Mouse (Mus musculus): ENCODE measurements around the gene Etnk2. TPM values are rescaled to one million over a fixed set of nuclear protein-coding genes. Genes with fewer than 3 reads are reported as not detected.

Etnk2 gene
- total RNA-seq, 2 experiments from 2014 or later, result not detected

DNA sequence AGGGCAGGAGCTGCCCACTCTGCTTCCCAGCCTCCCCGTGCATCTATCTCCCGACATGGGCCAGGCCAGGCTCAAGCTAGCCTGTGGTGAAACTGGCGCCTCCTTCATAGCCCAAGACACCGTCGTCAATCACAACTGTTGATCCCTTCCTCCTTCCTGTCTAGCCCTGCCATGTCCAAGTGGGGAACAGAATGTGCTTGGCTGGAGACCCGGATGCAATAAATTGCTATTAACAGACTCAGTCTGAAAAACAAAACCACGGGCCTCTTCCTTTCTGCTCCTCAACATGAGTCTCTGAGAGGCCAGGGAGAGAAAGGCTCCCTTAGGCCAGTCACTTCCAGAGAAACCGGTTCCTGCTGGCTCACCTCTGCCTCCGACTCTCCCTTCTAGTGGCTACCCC is 49.6 kb downstream of the Etnk2 start:
- ATAC-seq (ENCODE audit: poor library complexity, severe bottlenecking), result no peak

DNA sequence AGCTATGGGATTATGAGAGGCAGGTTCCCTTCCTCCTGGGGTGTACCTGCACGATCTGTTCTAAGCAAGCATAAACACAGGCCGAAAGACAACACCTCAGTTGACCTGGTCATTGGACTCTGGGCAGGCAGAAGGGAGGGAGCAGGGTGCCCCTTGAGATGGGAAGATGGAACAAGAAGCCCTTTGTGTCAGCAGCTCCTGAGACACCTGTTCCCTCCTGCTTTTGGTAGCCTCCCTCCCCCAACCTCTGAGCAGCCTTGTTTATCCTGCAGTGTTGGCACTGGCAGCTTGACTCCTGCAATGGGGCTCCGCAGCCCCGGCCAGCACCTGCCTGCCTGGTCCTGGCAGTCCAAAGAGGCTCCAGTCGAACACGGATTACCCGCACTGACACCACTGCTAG is 51.7 kb downstream of the Etnk2 start:
- no peak for ATAC-seq (ENCODE audit: poor library complexity, severe bottlenecking)

DNA sequence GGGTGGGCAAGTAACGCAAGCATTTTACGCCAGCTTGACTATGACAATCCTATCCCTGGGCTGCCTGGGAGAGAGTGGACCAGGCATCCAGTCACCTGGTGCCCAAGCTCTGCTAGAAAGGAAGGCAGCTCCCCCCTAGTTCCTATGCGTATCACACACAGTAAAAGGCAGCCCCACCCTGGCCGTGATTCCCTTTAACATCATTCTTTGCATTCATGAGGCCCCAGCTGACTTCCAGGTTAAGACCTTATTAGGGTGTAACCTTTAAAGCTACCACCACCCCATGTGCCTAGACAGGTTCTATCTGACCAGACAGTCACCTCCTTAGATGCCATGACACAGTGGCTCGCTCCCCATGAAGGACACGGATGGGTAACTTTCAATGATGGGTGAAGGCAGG is 52.1 kb downstream of the Etnk2 start:
- no peak for ATAC-seq (ENCODE audit: poor library complexity, severe bottlenecking)

DNA sequence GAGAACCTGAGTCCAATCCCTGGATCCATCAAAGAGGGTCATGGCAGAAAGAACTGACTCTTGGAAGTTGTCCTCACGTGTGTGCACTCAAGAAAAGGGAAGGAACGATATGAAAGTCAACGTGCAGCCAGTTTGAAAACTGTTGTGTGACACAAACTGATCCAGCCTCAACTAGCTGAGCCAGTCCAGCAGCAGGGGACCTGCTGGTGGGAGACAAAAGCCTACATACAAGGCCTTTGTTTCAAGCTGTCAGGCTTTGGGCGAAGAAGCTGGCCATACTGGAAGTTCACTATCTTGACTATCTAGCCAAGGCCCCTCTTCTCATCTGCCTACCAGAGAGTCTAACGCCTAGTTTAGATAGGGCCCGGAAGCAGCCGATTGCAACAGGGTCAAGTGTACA is 53.1 kb downstream of the Etnk2 start:
- ATAC-seq (ENCODE audit: poor library complexity, severe bottlenecking), result no peak

DNA sequence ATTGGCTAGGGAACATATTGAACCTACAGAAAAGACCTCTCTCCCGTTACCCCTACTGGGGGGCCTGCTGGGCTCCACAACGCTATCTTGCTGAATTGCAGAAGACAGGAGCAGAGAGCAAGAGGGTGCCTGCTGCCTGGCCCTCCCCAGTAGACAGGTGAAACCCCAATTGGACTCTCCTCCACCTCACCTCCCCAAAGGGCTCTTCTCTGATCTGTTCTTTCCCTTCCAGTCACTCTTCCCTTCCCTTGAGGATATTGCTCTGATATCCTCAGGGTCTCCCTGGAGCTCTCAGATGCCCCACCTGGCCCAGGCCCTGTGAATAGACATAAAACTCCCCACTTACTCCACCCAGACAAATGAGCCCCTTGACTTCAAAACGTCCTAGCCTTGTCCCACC is 53.7 kb downstream of the Etnk2 start:
- ATAC-seq (ENCODE audit: poor library complexity, severe bottlenecking), result no peak

DNA sequence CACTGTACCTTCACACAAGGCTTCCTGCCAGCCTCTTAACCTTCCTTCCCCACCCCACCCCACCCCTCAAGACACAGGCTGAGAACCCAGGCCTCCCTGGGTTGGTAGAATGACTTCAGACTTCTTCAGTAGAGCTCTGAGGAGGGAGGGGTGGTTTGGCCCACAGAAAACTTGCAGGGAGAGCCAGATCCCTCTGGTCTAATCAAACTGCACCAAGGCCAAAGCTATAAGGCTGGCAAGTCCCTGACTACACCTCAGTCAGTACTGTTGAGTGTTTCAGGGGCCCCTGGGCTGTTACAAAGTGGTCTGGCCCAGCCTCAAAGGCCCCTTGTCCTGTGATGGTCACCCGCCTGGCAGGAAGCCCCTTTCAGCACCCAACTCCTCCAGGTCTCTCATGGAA is 54.2 kb downstream of the Etnk2 start:
- no peak for ATAC-seq (ENCODE audit: poor library complexity, severe bottlenecking)

DNA sequence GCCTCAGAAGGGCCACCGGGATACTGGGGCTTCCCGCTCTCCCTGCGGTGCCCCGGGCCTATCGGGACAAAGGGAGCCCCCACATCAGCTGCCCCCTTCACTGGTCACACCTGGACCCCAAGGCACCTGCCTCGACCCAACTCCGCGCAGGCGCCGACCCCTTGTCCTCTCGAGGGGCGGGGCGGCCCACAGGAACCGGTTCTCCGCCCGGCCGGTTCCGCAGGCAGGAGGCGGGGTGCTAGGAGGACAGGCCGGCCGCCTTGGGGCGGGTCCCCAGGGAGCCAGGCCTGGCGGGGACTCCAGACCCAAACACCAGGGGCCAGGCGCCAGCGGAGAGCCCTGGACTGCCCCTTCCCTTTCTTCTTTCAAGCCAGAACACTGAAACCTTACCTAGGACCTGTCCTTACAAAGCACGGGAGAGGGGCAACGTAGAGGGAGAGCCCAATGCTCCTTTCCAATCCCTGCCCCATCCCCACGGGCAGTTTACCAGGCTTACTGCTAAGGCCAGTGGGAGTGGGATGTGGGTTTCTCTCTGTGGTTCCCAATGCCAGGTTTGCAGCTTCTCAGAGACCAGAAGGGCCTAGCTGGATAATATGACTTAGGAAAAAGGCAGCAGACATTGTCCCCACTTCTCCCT is 54.9 kb downstream of the Etnk2 start:
- ATAC-seq (ENCODE audit: poor library complexity, severe bottlenecking), result peak; percentile 85

DNA sequence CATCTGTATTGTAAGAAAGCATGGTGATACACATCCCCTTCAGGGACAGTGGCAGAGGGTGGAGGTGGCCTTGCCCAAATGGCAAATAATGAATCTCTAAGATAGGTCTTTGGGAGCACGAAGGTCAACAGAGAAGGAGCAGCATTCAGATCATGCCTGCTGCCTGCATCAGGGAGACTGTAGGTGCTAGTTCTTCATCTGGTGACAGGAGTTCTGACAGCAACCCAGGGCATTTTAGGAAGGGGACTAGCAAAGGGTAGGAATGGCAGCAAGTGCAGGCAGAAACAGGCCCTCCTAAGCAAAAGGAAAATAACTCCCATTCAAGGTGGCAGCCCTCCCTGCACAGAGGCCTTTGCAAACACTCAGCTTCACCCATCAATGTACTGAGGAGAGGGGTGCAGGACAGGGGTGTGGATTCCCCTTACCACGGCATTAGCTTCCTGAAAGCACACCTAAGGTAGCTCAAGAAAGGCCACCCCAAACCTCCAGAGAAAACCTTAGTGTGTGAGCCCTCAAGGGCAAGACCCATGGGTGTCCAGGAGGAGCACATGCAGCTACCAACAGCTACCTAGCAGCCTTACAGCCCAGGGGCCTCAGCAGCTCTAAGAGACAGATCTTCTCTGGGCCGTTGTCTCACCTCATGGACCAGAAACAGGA is 55.9 kb downstream of the Etnk2 start:
- no peak for ATAC-seq (ENCODE audit: poor library complexity, severe bottlenecking)

DNA sequence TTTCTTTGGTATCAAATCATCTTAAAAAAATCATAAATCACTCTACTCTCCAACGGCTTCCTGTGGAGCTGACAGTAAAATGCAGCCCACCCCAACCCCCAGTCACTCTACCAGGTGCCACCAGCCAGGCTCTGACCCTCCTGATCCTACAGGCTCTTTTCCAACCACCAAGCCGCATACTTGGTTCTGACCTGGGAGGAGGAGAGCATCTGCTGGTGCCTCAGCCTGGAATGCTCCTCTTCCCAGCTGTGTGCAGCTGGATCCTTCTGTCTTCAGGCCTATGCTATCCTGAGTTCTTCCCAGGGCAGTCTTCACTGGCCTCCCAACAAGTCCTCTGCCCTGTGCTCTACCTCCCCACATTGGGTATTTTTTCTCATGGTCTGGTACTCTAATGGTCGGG is 57.1 kb downstream of the Etnk2 start:
- no peak for ATAC-seq (ENCODE audit: poor library complexity, severe bottlenecking)

DNA sequence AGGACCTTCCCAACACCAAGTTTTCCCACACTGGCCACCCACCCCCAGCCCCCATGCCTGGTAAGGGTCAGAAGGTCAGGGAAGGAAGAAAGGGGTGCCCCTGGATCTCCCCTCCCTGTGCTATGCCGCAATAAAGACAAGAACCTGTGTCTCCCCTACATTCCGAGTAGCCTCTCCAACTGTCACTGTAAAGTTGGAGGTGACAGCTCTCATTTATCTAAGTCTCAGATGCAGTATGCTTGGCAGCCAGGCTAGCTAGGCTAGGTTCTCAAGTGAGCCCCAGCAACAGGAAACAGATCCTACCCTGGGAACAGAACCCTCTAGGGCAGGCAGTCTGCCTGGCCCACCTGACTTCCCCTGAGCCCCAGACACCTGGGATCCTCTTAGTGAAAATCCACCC is 57.7 kb downstream of the Etnk2 start:
- no peak for ATAC-seq (ENCODE audit: poor library complexity, severe bottlenecking)

DNA sequence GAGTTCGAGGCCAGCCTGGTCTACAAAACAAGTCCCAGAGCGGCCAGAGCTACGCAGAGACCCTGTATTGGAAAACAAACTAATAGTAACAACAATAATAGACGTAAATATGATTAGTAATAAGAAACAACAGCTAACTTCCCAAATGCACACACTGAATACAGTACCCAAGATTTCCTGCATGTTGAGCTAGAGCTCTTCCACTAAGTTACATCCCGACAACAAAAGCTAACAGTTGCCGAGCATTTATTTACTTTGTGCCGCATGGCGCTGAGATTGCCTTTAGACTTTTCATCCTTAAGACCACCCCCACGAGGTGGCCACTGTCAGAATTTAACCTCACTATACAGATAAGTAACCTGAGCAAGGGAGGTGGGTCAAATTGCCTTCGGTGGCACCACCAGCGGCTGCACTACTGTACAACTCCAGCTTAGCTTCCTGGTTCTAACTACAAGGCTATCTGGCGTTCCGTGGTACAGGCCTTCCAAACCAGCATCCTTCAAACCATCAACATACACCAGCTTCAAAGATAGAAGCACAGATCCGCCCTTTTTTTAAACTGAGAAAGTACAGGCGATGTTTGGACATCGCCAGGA is 58.7 kb downstream of the Etnk2 start:
- ATAC-seq (ENCODE audit: poor library complexity, severe bottlenecking), result no peak

DNA sequence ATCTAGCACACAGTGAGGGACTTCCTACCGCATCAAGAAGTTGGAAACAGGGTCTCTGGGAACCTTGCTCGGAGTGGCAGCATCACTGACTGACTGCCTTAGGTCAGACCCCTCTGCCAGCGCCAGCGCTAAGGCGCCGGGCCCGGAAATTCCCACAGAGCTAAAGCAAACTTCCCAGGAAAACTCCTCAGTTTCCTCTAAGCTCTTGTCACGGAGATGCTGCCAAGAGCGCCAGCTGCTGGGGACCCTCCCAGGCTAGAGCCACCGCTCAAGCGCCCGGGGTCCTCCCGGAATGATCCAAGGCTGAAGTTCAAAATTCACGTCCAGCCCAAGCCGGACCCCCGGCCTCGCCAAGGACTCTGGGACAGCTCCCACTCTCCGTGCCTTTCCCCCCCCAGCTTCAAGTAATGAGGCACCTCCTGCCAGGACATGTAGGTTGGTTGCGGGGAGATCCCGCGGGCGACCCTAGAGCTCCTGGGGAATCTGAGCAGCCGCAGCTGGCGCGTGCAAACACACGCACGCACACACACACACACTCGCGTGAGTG is 59.3 kb downstream of the Etnk2 start:
- ATAC-seq (ENCODE audit: poor library complexity, severe bottlenecking), result no peak

DNA sequence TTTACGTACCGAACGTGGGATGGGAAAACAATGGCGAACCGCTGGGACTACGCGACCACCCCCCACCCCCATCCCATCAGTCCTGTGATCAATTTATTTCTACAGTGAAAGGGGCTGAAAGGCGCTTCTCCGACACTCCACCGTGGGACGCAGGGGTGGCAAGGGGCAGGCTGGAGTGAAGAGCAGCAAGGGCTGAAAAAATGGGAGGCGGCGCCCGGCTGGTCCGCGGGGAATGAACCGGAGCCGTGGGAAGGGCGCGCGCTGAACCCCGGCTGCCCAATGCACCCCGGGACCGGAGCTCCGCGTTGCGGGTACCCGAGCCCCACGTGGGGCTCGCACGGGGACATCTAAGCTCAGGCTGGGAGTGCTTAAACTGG is 59.8 kb downstream of the Etnk2 start:
- ATAC-seq (ENCODE audit: poor library complexity, severe bottlenecking), result no peak

DNA sequence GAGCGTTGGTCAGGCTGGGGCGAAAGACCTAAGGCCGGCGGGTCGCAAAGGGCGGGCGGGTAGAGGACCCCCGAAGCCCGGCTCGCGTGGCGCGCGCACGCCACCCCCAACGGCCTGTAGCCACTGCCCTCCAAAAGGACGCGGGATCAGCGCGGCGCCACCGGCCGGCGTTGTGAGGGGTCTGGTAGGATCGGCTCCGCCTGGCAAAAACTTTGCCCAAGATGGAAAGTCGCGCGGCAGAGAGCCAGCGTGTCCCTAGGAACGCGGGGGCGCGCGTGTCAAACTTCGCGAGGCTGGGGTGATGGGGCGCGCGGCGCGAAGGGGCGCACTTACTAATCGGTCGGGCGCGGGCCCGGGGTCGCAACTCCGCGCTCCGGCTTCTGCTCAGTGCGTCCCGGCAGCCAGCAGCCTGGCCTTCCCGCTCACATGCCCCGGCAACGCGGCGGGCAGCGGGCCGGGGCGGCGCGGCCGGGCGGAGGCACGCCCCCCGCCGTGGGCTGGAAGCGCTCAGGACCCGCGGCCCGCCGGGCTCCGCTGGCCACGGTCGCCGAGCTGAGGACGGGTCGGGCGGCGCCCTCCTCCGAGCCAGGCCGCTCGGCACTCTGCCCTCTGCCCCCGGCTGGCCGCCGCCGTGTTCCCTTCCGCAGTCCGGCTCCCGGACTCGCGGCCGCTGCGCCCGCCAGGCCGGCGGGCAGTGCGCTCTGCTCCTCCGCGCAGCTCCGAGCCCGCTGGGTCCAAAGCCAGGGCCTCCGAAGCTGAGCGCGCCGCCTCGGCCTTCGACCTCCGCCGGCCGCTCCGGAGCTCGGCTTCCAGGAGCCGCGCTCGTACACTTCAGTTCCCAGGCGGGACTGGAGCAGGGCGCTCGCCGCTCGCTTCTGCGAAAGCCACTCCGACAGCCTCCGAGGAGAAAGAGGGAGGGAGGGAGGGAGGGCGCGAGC is 60.4 kb downstream of the Etnk2 start, which contains the start of gene Sox13:
TSS of gene Sox13 (minus strand) at position 835 of the 938 bp plus-strand sequence.
- peak; percentile 57 for ATAC-seq (ENCODE audit: poor library complexity, severe bottlenecking)

DNA sequence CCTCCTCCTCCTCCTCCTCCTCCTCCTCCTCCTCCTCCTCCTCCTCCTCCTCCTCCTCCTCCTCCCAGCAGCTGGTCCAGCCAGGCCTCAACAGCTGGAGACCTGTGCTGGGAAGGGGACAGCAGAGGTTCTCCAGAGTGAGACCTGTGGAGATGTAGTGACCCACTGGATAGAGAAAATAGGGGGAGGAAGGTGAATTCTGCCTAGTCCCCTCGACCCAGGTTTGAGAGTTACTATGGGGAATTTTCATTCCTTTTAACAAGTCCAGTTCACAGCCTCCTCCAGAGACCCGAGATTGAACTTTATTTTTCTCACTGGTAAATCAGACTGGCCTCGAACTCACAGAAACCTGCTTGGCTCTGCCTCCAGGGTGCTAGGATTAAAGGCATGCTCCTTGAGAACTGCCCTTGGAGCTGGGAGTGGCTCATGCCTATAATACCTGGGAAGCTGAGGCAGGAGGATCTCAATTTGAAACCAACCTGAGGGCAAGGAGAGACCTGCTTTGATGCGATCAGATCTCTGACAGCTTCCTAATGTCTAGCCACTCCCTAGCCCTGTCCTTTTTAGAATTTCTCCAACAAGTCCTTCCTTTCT is 61.3 kb downstream of the Etnk2 start:
- ATAC-seq (ENCODE audit: poor library complexity, severe bottlenecking), result no peak

Other genes starting within 250 kb of the Etnk2 start
- gene Ppp1r15b, start 232.4 kb upstream of the Etnk2 start, total RNA-seq (2015), result 68.0 and 75.8 TPM in 2 replicates
- gene Ppp1r15b, start 232.4 kb upstream of the Etnk2 start, total RNA-seq (2017), result 124 and 135 TPM in 2 replicates
- gene Plekha6, start 199.4 kb upstream of the Etnk2 start, total RNA-seq (2015), result 0.11 and 0.21 TPM in 2 replicates
- gene Plekha6, start 199.4 kb upstream of the Etnk2 start, total RNA-seq (2017), result 0.15 and 0.33 TPM in 2 replicates
- gene Golt1a, start 53.8 kb upstream of the Etnk2 start, total RNA-seq (2015), result not detected in 2 replicates
- gene Golt1a, start 53.8 kb upstream of the Etnk2 start, total RNA-seq (2017), result not detected in 2 replicates
- gene Kiss1, start 41.7 kb upstream of the Etnk2 start, total RNA-seq (2015), result not detected in 2 replicates
- not detected in 2 replicates for gene Kiss1, start 41.7 kb upstream of the Etnk2 start, total RNA-seq (2017)
- gene Ren1, start 13.1 kb upstream of the Etnk2 start, total RNA-seq (2015), result not detected in 2 replicates
- gene Ren1, start 13.1 kb upstream of the Etnk2 start, total RNA-seq (2017), result not detected in 2 replicates
- 0.76 and 1.3 TPM in 2 replicates for gene Sox13, start 60.8 kb downstream of the Etnk2 start, total RNA-seq (2015)
- gene Sox13, start 60.8 kb downstream of the Etnk2 start, total RNA-seq (2017), result 0.24 and 0.70 TPM in 2 replicates
- gene Snrpe, start 246.7 kb downstream of the Etnk2 start, total RNA-seq (2015), result 330 and 331 TPM in 2 replicates
- 228 and 311 TPM in 2 replicates for gene Snrpe, start 246.7 kb downstream of the Etnk2 start, total RNA-seq (2017)

Measured in megakaryocyte, adult 5-6 weeks (primary cell).